Mouse (Mus musculus) large intestine, adult 2 months (tissue): ENCODE results near the gene Tcf3. TPM values are rescaled to one million over a fixed set of nuclear protein-coding genes. Genes with fewer than 3 reads are reported as not detected.

Experiments
- DNase-seq: peaks from one replicate; pipeline ENCODE4 v3.0.0-alpha.2; 2012; ENCODE audit warnings: low read depth, low spot score
- WGBS: fragments of 180-500 bp; shearing (Covaris S2); methylation state at CpG from one replicate; pipeline ENCODE4 v1.1.7; 2018; 5-methylcytosine and 5-hydroxymethylcytosine counted together
- polyA plus RNA-seq: library from polyadenylated mRNA; depleted of rRNA; stranded (reverse); fragments of >200 nt; gene quantifications from 2 replicates; pipeline ENCODE4 v1.2.3, GENCODE M21; 2012

The Tcf3 gene
- polyA plus RNA-seq, 1 experiment = 60.2 TPM

DNA sequence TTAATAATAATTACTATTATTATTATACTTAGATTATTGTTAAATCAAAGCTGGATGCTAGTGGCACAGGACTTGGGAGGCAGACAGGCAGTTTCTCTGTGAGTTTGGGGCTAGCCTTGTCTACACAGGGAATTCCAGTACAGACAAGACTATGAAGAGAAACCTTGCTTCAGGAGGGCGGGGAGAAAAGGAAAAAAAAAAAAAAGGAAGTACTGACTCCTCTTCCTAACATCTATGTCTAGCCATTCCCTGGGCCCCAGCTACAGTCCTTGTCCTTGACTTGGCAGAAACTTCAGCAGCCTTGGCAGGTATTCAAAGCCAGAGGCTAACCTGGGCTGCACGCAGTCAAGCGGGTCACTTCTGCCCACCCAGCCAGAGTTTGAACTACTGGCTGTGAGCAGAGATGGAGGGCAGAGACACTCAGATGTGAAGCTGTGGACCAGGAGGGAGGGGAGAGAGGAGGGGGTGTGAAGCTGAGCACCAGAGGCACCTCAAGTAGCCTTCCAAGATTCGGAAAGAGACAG is 44.2 kb downstream of the Tcf3 start:
- DNase-seq = no peak
- 64% methylated on average over 4 of the region's 4 CpGs for WGBS

DNA sequence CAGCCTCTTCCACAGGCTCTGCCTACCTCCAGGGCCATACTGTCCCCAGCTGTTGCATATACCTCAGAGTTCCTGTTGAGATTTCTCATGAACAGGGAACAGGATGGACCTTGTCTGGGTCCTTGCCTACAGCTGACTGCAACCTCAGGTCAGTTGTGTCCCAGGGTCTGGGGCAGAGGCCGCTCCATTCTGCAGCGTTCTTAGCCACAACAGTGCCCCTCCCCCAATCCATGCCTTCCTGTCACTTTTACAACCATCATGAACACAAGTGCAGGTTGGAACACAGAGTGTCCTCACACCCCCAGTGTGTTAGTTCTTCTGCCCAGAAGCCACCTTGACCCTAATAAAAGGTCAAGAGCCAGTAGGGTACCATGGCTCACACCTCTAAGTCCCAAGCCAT is 44.7 kb downstream of the Tcf3 start:
- no peak for DNase-seq
- WGBS = 38% methylated on average over 2 of the region's 2 CpGs

DNA sequence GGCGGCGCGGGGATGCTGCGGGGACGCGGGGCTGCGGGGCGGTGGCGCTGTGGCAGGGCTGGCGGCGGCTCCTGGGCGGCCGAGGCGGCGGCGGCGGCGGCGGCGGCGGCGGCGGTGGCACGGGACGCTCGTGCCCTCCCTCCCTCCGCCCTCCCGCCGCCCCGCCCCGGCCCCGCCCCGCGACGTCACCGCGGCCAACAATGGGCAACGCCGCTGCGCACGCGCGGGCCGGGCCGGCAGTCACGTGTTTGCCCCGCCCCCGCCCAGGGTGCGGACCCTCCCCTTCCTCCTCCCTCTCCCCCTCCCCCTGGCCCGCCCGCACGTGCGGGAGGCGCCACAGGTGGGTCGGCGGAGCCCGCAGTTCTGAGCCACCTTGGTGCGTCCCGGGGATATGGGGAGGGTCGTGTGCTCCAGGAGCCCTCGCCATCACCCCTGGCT is 45.9 kb downstream of the Tcf3 start, which contains the start of gene Mex3d:
Gene Mex3d (minus strand): TSS at position 138 of the 438 bp plus-strand sequence.
- 24% methylated on average over 48 of the region's 61 CpGs for WGBS

DNA sequence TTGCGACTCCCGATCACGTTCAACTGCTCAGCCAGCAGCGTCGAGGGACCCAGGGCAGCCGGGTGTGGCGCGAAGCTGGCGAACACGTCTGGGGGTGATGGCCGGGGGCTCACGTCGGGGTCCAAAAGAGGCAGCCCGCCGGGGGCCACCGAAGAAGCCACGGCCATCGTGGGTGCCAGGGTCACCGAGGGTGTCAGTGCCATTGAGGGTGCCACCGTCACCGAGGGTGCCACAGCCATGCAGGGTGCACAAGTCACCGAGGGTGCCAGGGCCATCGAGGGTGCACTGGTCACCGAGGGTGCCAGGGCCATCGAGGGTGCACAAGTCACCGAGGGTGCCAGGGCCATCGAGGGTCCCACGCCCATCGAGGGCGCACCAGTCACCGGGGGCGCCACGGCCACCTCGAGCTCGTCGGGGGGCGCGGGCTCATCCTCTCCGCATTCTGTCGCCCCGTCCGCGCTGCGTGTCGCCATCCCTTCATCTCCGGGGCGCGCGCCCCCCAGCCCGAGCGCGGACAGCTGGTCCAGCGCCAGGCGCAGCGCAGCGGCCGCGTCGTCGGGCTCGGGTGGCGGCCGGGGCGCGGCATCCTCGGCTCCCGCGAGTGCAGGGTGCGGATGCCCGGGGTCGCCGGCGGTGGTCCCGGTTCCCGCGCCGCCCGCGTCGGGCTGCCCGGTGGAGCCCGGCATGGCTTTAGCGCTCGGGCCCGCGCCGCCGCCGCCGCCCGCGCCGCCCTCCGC is 46.5 kb downstream of the Tcf3 start:
- WGBS = 2% methylated on average over 94 of the region's 94 CpGs
- DNase-seq = no peak

More for the DNA sequence above, 45.9 kb downstream of the Tcf3 start, which contains the start of gene Mex3d:
- no peak for DNase-seq

DNA sequence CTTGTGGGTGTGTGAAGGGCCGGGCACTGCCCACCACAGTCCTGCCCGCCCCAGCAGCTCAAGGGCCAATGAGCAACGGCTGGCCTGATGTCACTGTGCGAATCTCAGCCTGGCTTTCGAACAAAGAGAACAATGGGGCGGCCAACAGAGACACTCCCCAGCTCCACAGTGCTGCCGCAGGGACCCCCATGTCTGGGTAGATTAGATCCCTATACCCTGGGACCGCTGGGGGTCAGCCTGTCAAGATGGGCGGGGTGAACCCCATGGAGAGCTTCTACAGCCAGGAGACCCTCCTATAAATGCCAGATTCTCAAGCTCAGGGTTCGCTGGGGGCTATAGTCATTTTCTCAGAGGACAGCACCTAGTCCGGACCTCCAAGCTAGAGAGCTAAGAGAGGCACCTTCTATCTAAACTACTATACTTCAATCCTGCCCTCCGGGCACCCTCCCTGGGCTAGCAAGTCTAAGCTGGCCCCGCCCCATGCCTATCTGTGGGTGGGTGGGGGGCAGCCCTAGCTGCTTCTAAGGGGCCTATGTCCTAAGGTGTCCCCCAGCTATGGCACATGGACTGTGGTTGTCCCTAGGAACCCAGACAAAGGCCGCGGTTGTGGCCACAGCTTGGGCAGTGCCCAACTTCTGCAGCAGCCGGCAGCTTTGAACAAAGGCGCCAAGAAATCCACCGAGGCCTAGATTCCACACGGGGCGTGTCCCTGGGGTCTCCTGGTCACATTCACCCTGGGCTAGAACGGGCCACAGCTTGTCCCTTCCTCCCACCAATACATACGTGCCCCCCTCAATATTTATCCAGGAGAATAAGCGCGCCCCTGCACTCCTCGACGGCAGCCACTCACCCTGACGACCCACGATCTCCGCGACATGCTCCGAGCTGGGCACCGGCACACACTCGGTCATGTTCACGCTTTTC is 47.4 kb downstream of the Tcf3 start:
- DNase-seq = no peak
- 3% methylated on average over 34 of the region's 34 CpGs for WGBS

DNA sequence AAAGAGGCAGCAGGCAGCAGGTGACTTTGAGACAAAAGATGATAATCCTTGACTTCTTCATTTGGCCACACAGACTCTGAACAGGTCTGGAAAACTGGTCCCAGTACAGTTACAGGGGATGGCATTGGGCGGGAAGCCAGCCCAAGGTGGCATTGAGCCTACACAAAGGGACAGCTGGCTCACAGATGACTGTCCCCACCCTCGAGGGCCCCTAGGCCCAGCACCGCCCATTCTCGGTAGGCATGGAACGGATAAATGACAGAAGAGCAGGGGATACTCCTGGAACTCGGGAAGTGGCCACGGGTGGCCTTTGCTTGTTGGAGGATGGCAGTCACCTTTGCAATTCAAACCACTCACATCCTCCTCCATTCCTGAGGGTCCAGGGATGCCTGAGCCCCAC is 48.1 kb downstream of the Tcf3 start:
- WGBS = 25% methylated on average over 7 of the region's 7 CpGs

DNA sequence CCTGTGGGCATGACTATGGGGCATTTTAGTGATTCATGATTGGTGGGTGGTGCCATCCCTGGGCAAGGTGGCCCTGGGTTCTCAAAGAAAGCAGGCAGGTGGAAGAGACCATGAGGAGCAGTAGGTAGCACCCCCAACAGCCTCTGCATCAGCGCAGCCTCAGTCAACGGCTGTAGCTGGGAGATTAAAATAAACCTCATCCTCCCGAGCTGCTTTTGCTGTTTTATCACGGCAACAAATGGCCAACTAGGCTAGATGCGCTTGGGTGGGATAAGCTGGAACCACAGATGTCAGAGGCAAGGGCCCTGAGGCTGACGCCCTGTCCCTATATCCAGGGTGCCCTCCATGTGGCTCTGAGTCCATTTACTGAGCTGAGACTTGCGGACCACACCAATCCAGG is 48.7 kb downstream of the Tcf3 start:
- no peak for DNase-seq

More for the DNA sequence above, 48.1 kb downstream of the Tcf3 start:
- no peak for DNase-seq

DNA sequence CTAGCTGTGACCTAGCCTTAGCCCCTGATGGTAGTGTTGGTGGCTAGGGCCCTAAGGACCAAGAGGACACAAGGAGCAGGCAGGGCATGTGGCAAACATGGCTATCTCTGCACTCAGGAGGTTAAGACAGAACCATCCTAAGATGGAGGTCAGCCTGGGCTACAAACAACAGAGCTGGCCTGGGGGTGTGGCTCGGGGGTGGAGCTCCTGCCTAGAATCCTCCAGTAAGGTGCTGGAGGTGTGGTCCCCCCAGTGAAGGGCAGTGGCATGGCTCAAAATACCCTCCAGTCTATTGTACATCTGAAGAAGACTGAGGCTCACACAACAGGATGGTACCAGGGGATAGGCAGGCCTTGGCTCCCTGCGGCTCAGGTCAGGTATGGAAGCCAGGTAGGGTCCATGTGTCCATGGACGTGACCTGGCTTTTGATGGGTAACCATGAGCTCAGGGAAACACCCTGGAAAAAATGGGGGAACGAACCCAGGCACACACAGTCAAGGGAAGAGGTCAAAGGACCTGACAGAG is 49.3 kb downstream of the Tcf3 start:
- DNase-seq = no peak
- 82% methylated on average over 4 of the region's 4 CpGs for WGBS

More for the DNA sequence above, 48.7 kb downstream of the Tcf3 start:
- 79% methylated on average over 7 of the region's 7 CpGs for WGBS

DNA sequence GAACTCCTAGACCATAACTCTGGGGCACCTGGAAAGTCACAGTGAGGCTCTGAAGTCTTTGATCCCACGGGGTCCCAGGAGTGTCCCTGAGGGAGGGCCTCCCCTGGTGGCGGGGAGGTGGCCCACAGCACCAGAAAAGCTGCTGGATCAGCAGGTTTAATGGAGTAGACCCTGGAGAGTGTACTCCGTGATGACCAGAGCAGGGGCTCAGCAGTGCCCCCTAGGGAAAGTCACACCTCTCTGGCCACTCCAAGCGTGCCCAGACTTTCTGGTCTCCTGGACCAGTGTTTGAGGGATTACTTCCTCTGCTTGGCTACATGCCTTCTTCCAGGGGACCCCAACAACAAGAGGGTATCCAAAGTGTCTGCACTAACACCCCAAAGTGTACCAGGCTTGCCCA is 50.0 kb downstream of the Tcf3 start:
- DNase-seq = no peak
- WGBS = 77% methylated on average over 4 of the region's 4 CpGs

DNA sequence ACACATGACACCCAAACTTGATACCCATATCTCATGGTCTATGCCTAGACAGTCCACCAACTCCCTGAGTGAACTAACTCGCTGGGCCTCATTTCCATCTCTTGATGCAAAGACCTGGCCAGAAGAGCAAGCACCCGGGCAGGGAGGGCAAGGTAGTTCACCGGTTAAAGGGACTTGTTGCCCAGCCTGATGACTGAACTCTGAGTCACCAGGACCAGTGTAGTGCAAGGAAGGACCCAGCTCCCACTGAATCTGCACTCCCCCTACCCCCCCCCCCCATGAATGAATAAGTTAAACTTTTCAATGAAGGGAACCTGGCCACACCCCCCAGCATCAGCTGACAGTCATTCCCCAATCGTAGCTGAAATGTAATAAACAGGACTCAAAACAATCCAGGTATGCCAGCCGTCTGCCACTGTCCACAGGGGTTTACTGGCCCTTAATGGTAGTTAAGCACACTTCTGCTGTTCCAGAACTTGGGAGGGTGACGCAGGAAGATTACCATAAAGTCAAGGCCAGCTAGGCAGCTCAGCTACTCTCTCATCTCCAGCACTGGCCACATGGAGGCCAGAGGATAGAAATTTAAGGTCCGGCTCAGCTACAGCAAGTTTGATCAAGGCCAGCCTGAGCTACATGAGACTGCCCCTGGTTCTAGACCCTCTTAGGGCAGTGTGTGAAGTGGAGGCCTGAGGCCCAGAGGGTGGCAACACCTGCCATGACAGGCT is 50.6 kb downstream of the Tcf3 start:
- DNase-seq = no peak
- WGBS = 77% methylated on average over 7 of the region's 7 CpGs

DNA sequence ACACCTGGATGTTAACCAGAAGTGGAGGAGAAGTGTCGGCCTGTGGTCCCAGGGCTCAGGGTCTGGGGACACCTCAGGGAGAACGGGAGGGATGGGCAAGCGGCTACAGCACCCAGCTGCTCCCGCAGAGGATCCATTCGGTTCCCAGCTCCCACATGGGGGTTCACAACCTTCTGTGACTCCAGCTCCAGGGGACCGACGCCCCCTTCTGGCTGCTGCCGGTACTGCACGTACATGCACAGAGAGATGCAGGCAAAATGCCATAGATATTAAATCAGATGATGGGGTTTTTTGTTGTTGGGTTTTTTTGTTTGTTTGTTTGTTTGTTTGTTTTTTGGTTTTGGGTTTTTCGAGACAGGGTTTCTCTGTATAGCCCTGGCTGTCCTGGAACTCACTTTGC is 55.7 kb downstream of the Tcf3 start:
- 47% methylated on average over 10 of the region's 10 CpGs for WGBS
- no peak for DNase-seq

DNA sequence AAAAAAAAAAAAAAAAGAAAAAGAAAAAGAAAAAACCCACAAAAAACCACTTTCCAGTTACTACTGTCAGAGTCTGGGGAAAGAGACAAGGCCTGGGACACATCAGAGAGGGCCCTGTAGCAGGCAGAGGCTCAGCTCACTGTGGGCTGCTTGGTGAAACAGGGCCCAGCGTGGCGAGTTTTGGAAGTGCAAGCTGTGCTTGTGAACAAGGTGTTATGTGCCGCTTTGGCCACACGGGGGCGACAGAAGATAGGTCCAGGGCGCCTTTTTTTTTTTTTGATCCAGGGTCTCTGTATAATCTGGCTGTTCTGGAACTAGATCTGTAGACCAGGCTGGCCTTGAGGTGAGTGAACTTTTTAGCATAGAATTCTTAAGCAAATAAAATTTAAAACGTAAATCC is 57.3 kb downstream of the Tcf3 start:
- no peak for DNase-seq
- WGBS = 4% methylated on average over 7 of the region's 7 CpGs

DNA sequence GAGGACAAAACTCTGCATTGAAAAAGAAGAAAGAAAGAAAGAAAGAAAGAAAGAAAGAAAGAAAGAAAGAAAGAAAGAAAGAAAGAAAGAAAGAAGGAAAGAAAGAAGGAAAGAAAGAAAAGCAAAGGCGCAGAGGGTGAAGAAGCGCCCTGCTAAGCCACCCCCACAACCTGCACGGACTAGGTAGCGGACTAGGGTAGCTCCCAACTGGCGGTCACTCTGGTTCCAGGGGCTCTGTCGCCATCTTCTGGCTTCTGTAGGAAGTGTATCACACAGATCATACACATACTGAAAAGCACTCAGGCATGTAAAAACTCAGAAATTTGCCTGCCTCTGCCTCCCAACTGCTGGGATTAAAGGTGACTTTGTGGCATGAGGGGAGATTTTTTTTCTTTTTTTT is 59.4 kb downstream of the Tcf3 start:
- DNase-seq = no peak
- WGBS = 25% methylated on average over 6 of the region's 6 CpGs

DNA sequence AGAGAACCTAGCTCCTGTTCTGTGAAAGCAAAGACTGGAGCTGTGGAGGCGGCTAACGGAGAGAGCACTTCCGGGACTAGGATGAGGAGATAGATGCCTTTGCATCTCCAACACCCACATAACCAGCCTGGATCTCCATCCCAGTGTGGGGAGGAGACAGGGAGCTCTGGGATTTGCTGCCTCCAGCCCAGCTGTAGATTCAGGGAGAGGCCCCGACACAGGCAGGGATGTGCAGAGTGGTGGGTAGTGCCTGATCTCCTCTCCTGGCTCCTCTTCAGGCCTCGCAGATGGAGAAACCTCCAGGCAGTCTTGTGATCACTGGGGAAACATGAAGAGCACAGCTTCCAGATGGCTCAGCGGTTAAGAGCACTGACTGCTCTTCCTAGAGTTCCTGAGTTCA is 60.7 kb downstream of the Tcf3 start:
- 84% methylated on average over 6 of the region's 6 CpGs for WGBS
- no peak for DNase-seq

DNA sequence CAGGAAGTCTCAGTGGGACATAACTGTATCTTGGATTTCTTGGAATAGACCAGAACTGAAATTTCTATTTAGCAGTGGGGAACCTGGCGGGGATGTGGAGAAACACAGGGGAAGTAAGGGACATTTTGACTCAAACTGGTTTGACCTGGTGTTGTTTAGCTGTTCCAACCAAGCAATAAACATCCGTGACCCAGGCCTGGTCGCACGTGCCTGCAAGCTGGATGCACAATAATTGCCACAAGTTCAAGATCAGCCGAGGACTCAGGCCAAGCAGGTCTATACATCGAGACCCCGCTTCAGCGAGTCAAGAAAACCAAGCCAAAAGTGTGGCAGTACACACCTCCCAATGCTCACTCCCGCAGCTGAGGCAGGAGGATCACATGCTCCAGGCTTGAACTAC is 61.5 kb downstream of the Tcf3 start:
- no peak for DNase-seq
- 50% methylated on average over 9 of the region's 9 CpGs for WGBS

DNA sequence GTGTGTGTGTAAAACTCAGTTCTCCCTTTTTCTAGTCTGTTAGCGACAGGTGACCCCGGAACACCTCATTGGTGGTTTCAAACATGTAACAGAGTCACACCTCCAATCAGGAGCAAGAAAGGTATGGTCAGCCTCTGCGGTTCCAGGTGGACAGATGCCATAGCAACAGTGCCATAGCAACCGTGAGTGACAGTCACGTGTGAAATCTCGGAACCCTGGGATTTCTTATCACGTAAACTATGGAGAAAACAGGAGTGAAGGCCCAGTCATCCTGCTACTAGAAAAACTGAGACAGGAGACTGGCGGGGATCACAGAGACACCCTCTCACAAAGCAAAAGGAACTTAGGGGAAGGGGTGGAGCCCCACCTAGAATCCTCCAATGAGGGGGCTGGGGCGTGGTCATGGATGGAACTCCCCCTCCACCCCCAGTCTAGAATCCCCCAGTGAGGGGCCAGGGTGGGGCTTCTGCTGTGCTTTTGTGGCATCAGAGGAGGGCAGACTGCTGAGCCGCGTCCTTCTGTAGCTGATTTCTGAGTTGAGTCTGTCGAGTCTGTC is 62.0 kb downstream of the Tcf3 start:
- WGBS = 9% methylated on average over 12 of the region's 12 CpGs
- no peak for DNase-seq

DNA sequence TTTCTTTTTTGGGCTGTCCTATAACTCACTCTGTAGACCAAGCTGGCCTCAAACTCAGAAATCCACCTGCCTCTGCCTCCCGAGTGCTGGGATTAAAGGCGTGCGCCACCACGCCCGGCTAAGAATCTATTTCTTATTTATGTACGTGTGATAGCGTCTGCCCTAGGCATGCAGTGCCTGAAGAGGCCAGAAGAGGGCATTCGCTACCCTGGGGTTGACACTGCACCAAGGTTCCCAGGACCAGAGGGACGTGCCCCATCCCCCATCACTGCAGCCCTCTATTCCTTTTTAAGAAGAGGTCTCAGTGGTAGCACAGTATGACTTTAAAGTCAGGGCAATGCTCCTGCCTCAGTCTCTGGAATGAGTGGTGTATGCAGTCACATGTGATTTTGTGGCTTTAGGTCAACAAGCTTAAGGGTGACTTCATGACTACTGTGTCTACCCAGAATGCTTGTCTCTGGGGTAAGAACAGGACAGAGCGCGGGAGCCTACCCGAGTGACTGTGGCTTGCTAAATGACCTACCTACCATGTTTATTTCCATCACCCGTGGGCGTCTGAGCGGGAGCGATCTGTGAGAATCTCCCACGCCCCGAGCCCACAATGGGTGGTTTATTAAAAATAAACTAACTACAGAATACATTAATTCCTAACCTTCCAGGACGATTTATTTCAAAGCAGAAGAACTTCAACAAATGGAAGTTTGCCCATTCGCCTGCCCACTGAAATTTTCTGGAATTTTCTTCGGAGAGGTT is 63.3 kb downstream of the Tcf3 start:
- no peak for DNase-seq
- 74% methylated on average over 21 of the region's 21 CpGs for WGBS

DNA sequence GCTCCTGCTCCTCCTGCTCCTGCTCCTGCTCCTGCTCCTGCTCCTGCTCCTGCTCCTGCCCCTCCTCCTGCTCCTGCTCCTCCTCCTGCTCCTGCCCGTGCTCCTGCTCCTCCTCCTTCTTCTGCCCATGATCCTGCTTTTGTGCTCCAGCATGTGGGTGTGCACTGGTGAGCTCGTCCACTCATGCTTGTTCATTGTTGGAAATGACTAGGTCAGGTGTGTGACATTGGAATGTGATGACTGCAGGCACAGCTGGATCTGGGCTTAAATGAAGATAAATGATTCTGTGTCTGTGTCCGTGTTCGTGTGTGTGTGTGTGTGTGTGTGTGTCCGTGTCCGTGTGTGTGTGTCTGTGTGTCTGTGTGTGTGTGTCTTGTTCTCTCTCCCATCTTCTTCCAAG is 65.1 kb downstream of the Tcf3 start:
- WGBS = 86% methylated on average over 6 of the region's 6 CpGs
- DNase-seq = no peak

DNA sequence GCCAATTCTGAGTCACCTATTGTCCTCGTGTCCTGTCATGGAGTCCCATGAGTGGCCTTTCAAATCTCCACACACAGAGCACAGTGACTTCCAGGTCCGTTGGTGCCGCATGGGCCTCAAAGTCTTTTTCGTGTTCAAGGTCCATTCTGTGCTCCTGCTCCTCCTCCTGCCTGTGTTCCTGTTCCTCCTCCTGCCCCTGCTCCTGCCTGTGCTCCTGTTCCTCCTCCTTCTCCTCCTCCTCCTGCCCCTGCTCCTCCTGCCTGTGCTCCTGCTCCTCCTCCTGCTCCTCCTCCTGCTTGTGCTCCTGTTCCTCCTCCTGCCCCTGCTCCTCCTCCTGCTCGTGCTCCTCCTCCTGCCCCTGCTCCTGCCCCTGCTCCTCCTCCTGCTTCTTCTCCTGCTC is 65.5 kb downstream of the Tcf3 start:
- WGBS = 30% methylated on average over 5 of the region's 5 CpGs
- no peak for DNase-seq
